Mouse (Mus musculus): ENCODE data around the gene Tmem185b. TPM values are rescaled to one million over a fixed set of nuclear protein-coding genes. Genes with fewer than 3 reads are reported as not detected.
A peak's percentile ranks its signal among the peaks of the same experiment; 100 is the strongest.

Gene Tmem185b
- total and polyA plus RNA-seq, 2 experiments: 6.6 to 14.2 TPM

DNA sequence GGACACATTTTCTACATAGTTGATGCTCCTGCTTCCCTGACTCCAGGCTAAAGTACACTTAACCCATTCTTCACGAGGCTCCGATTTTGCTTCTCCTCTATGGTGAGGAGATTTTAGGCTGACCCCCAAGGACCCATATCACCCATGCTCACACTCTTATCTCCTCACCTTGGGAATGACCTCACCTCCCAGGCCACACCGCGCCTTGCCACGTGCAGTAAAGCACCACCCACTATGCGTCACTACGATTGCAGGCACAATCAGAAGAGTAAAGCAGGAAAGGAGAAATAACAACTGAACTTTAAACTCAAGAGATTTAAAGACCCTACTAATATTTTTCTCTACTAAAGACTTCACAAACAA, 23.3 kb downstream of the Tmem185b start:
- peaks cover 5% of the 10 kb centered on the region; the same call in 1 of the 2 replicates for H3K4me1 ChIP-seq (ENCODE audit: control insufficient read depth, insufficient read depth, low read length)
- no peak overlapping the region for H3K9ac ChIP-seq (ENCODE audit: low read depth, low read length)
- no peaks in the 10 kb centered on the region for H3K27me3 ChIP-seq (ENCODE audit: control insufficient read depth, insufficient read depth, low read length)
- H3K36me3 ChIP-seq (ENCODE audit: control insufficient read depth, insufficient read depth, low read length): no peaks in the 10 kb centered on the region
- H3K79me2 ChIP-seq (ENCODE audit: control insufficient read depth, insufficient read depth, low read length): no peaks in the 10 kb centered on the region
- H3K27ac ChIP-seq (replicated peaks; ENCODE audit: insufficient read depth, low read depth, low read length): no peak overlapping the region
- DNase-seq (ENCODE audit: extremely low read depth, low read depth, low spot score): no peak
- WGBS: 82% methylated on average over 7 of the region's 7 CpGs
- no peak overlapping the region for H3K4me3 ChIP-seq (ENCODE audit: insufficient read depth, low read depth, low read length)
- TF ChIP-seq CTCF (IDR thresholded peaks at IDR 0.05; ENCODE audit: low read depth, low read length): no peak
- no peak for TF ChIP-seq POLR2A (IDR thresholded peaks at IDR 0.05; ENCODE audit: extremely low read depth, insufficient read depth, low read length)

DNA sequence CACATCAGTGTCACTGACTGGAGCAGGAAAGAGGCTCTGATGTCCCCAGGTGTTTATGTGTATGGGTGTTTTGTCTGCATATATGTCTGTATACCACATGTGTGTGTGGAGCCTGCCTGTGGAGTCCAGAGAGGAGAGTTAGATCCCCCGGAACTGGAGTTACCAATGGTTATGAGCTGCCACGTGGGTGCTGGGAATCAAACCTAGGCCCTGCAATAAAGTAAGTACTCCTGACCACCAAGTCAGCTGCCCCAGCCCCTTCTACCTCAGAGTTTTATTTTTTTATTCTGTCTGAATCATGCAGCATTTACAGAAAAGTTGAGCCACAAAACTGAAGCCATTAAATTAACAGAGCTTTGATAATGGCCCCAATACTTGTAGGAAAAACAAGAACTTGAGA, 24.1 kb downstream of the Tmem185b start:
- Histone ChIP-seq H3K79me2 (ENCODE audit: control insufficient read depth, insufficient read depth, low read length) (no peaks in the 10 kb centered on the region), H3K27ac (replicated peaks; ENCODE audit: insufficient read depth, low read depth, low read length) (no peak overlapping the region), H3K27me3 (ENCODE audit: control insufficient read depth, insufficient read depth, low read length) (no peaks in the 10 kb centered on the region), H3K4me1 (ENCODE audit: control insufficient read depth, insufficient read depth, low read length) (peaks cover 5% of the 10 kb centered on the region; the same call in 1 of the 2 replicates), H3K36me3 (ENCODE audit: control insufficient read depth, insufficient read depth, low read length) (no peaks in the 10 kb centered on the region), H3K9ac (ENCODE audit: low read depth, low read length) (no peak overlapping the region), H3K4me3 (ENCODE audit: insufficient read depth, low read depth, low read length) (no peak overlapping the region)
- DNase-seq (ENCODE audit: extremely low read depth, low read depth, low spot score): no peak
- 94% methylated on average over 2 of the region's 2 CpGs for WGBS
- TF ChIP-seq CTCF (IDR thresholded peaks at IDR 0.05; ENCODE audit: low read depth, low read length): no peak
- no peak for TF ChIP-seq POLR2A (IDR thresholded peaks at IDR 0.05; ENCODE audit: extremely low read depth, insufficient read depth, low read length)

DNA sequence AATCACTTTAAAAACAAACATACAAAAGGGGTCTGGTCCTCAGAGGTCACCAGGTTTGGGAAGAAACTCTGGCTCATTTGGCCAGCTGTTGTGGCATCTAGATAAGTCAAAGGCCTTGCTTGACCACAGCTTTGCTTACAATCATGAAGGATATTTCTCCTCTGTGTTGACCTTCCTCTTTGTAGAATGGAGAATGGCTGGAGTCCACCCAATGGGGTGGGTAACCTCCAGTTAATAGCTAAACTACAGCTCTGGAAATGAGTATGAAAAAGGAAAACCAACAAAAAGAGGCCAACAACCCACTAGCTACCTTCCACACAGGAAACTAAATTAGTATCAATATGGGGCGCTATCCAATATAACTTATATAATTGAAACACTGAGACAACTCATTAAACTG, 25.7 kb downstream of the Tmem185b start:
- H3K27ac ChIP-seq (replicated peaks; ENCODE audit: insufficient read depth, low read depth, low read length): no peak overlapping the region

DNA sequence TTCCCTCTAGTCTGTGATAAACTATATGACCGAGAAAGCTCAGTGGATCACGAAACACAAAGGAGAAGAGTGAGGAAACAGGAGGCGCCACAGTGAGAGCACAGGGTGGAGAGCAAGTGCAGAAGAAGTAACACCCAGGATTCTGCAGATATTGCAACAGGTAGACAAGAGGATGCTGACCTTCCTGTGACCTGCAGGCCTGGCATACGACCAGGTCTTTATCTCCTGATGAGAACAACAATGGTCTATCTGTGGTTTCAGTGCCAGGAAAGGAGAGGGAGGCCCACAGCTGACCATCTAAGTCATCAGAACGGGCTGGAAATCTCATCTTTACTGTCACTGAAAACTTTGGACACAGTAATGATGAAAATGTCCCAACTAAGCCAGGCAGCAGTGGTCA, 29.7 kb downstream of the Tmem185b start:
- H3K4me3 ChIP-seq (ENCODE audit: insufficient read depth, low read depth, low read length): no peak overlapping the region
- peaks cover 17% of the 10 kb centered on the region for H3K4me1 ChIP-seq (ENCODE audit: control insufficient read depth, insufficient read depth, low read length)
- peak; percentile 43 for DNase-seq (ENCODE audit: extremely low read depth, low read depth, low spot score)
- H3K79me2 ChIP-seq (ENCODE audit: control insufficient read depth, insufficient read depth, low read length): no peaks in the 10 kb centered on the region
- no peak overlapping the region for H3K27ac ChIP-seq (replicated peaks; ENCODE audit: insufficient read depth, low read depth, low read length)
- WGBS: 56% methylated on average over 5 of the region's 5 CpGs
- TF ChIP-seq CTCF (IDR thresholded peaks at IDR 0.05; ENCODE audit: low read depth, low read length): no peak
- TF ChIP-seq POLR2A (IDR thresholded peaks at IDR 0.05; ENCODE audit: extremely low read depth, insufficient read depth, low read length): no peak
- no peak overlapping the region for H3K9ac ChIP-seq (ENCODE audit: low read depth, low read length)
- no peaks in the 10 kb centered on the region for H3K27me3 ChIP-seq (ENCODE audit: control insufficient read depth, insufficient read depth, low read length)
- H3K36me3 ChIP-seq (ENCODE audit: control insufficient read depth, insufficient read depth, low read length): no peaks in the 10 kb centered on the region

More for the DNA sequence above, 25.7 kb downstream of the Tmem185b start:
- peak; percentile 80 for DNase-seq (ENCODE audit: extremely low read depth, low read depth, low spot score)
- WGBS: 85% methylated on average over 1 of the region's 1 CpGs
- Histone ChIP-seq H3K36me3 (ENCODE audit: control insufficient read depth, insufficient read depth, low read length) (no peaks in the 10 kb centered on the region), H3K4me1 (ENCODE audit: control insufficient read depth, insufficient read depth, low read length) (peaks cover 5% of the 10 kb centered on the region; the same call in 1 of the 2 replicates), H3K4me3 (ENCODE audit: insufficient read depth, low read depth, low read length) (no peak overlapping the region), H3K27me3 (ENCODE audit: control insufficient read depth, insufficient read depth, low read length) (no peaks in the 10 kb centered on the region), H3K79me2 (ENCODE audit: control insufficient read depth, insufficient read depth, low read length) (no peaks in the 10 kb centered on the region), H3K9ac (ENCODE audit: low read depth, low read length) (no peak overlapping the region)
- TF ChIP-seq POLR2A (IDR thresholded peaks at IDR 0.05; ENCODE audit: extremely low read depth, insufficient read depth, low read length): no peak

DNA sequence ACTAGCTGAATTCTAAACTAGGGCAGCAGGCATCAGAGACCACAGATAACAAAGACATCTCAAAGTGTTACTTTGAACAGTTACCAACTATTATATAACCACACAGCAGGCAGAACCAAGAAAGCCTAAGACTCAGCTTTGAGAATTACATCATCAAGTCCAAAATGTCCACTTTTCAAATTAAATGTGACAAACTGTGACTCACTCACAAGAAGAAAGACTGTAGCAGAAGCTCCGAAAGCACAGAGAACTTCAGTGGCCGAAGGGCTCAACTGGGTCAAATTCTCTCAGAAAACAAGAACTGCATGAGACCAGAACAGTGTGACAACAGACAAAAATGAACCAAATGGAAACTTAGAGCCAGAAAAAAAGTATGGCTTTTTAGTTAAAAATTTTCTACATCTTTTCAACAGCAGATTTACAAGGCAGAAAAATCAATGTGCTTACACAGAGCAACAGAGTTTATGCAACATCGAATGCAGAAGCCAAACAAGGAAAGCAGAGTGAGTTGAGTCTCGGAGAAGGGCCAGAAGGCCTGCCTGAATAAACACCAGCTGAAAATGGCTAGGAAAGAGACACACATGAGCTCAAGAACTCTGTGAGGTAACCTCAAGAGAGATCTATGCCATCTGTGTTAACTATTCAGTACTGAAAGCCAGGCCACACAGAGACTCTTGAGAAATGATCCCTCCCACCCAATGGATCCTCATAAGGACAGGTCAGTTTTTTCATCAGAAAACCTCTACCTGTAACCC, 31.9 kb downstream of the Tmem185b start:
- no peak for TF ChIP-seq POLR2A (IDR thresholded peaks at IDR 0.05; ENCODE audit: extremely low read depth, insufficient read depth, low read length)
- no peak for TF ChIP-seq CTCF (IDR thresholded peaks at IDR 0.05; ENCODE audit: low read depth, low read length)
- Histone ChIP-seq H3K4me3 (ENCODE audit: insufficient read depth, low read depth, low read length) (no peak overlapping the region), H3K9ac (ENCODE audit: low read depth, low read length) (no peak overlapping the region), H3K79me2 (ENCODE audit: control insufficient read depth, insufficient read depth, low read length) (no peaks in the 10 kb centered on the region), H3K36me3 (ENCODE audit: control insufficient read depth, insufficient read depth, low read length) (no peaks in the 10 kb centered on the region), H3K27ac (replicated peaks; ENCODE audit: insufficient read depth, low read depth, low read length) (peak overlapping the region; percentile 91), H3K4me1 (ENCODE audit: control insufficient read depth, insufficient read depth, low read length) (peaks cover 12% of the 10 kb centered on the region), H3K27me3 (ENCODE audit: control insufficient read depth, insufficient read depth, low read length) (no peaks in the 10 kb centered on the region)
- WGBS: 27% methylated on average over 4 of the region's 4 CpGs
- peak; percentile 94 for DNase-seq (ENCODE audit: extremely low read depth, low read depth, low spot score)

DNA sequence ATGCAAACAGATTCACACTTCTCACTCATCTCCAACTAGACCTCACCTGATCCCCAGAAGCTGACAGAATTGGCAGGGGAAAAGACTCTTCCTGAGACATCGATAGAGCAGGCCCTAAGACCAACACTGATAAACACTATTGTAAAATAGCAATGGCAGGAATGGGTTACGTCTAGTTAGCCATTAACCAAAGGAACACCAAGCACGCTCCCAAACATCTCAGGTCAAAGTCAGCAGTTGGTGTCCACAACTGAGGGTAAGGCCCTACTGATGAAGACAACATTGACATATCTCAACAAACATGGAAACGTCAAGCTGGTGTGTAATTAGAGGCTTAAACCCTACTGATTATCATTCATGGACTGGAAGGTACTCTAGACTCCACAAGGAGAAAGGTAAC, 39.6 kb downstream of the Tmem185b start:
- Histone ChIP-seq H3K27ac (replicated peaks; ENCODE audit: insufficient read depth, low read depth, low read length) (peak overlapping the region; percentile 53), H3K4me1 (ENCODE audit: control insufficient read depth, insufficient read depth, low read length) (peaks cover 8% of the 10 kb centered on the region; the same call in 1 of the 2 replicates), H3K9ac (ENCODE audit: low read depth, low read length) (no peak overlapping the region), H3K27me3 (ENCODE audit: control insufficient read depth, insufficient read depth, low read length) (no peaks in the 10 kb centered on the region), H3K79me2 (ENCODE audit: control insufficient read depth, insufficient read depth, low read length) (no peaks in the 10 kb centered on the region), H3K36me3 (ENCODE audit: control insufficient read depth, insufficient read depth, low read length) (no peaks in the 10 kb centered on the region), H3K4me3 (ENCODE audit: insufficient read depth, low read depth, low read length) (no peak overlapping the region)
- 26% methylated on average over 4 of the region's 4 CpGs for WGBS
- DNase-seq (ENCODE audit: extremely low read depth, low read depth, low spot score): peak; percentile 94
- TF ChIP-seq POLR2A (IDR thresholded peaks at IDR 0.05; ENCODE audit: extremely low read depth, insufficient read depth, low read length) (no peak), CTCF (IDR thresholded peaks at IDR 0.05; ENCODE audit: low read depth, low read length) (no peak)

All from liver, adult 2 months (tissue).